ENCODE assay signal across 25 mouse cellular contexts in genomic region chr8:106991393-106991792, GRCm38 (mm10). TPM values are rescaled to one million over a fixed set of nuclear protein-coding genes. Genes with fewer than 3 reads are reported as not detected.
DNase-seq lines count a peak whose midpoint lies in the region; ATAC-seq and TF ChIP-seq lines count a peak whose summit lies in the region.
"Had no signal": no experiment of that assay in that cellular context is flagged by ENCODE, and none has a peak within 500 bp of the region (broad histone marks: within the 10 kb centered on the region; RNA-seq: fewer than 3 reads in every experiment).

No protein-coding gene starts in this region.

- no peak overlapping the region for H3K4me2 ChIP-seq in forebrain, embryonic 13.5 days
- H3K4me2 ChIP-seq: embryonic facial prominence, embryonic 15.5 days; hindbrain, embryonic 12.5 days had no signal

- no peak for TF ChIP-seq CTCF in layer of hippocampus, adult 2 months (conservative IDR thresholded peaks at IDR 0.05)

- DNase-seq in frontal cortex, postnatal 25 days (ENCODE audit: low spot score in 2 of 2): no peak
- peak in 1 of 2 experiments; percentile 51 for DNase-seq in layer of hippocampus, adult 2 months (ENCODE audit: low spot score in 2 of 2)
- no peak for DNase-seq in layer of hippocampus, postnatal 14 days (ENCODE audit: low spot score in 2 of 2)
- DNase-seq in right cerebral cortex, adult 18-20 months: peak; percentile 57
- DNase-seq in right cerebral cortex, postnatal 14 days: no peak
- DNase-seq: adrenal gland, adult 8-10 months; adrenal gland, postnatal 36 days; B cell, adult 2 months; cerebellum, adult 11 months; cerebellum, adult 8-10 months; cerebellum, postnatal 14 days; embryo, embryonic 11 days; gastrocnemius, adult 2 months; gastrocnemius, postnatal 25 days; heart, postnatal 10 days; heart, postnatal 4 days had no signal

- H3K9ac ChIP-seq in forebrain, embryonic 13.5 days: no peak overlapping the region
- H3K9ac ChIP-seq: embryonic facial prominence, embryonic 15.5 days; hindbrain, embryonic 12.5 days had no signal

- no peaks in the 10 kb centered on the region for H3K27me3 ChIP-seq in forebrain, embryonic 13.5 days
- H3K27me3 ChIP-seq: embryonic facial prominence, embryonic 15.5 days; hindbrain, embryonic 12.5 days had no signal

- H3K4me3 ChIP-seq in layer of hippocampus, adult 2 months: no peak overlapping the region
- no peak overlapping the region for H3K4me3 ChIP-seq in forebrain, embryonic 13.5 days
- H3K4me3 ChIP-seq: embryonic facial prominence, embryonic 15.5 days; gastrocnemius, adult 2 months; heart, embryonic 10.5 days; hindbrain, embryonic 12.5 days had no signal

- H3K27ac ChIP-seq in layer of hippocampus, adult 2 months: peak overlapping the region; percentile 19; the same call in 1 of the 2 replicates
- no peak overlapping the region for H3K27ac ChIP-seq in forebrain, embryonic 13.5 days
- H3K27ac ChIP-seq: embryonic facial prominence, embryonic 15.5 days; gastrocnemius, adult 2 months; heart, embryonic 10.5 days; hindbrain, embryonic 12.5 days had no signal

- WGBS in forebrain, embryonic 13.5 days: 97% methylated on average over 7 of the region's 7 CpGs

- ATAC-seq in frontal cortex, adult (ENCODE audit: low TSS enrichment): peak; percentile 87
- ATAC-seq in forebrain, embryonic 13.5 days: no peak
- ATAC-seq: CD4-positive, CD25-positive, alpha-beta regulatory T cell, adult 4 months; forebrain, embryonic 16.5 days; hindbrain, embryonic 16.5 days had no signal

- 0 out of 2 replicates have a peak, but pooled peaks cover 8% of the 10 kb centered on the region for H3K36me3 ChIP-seq in forebrain, embryonic 13.5 days (ENCODE audit: poor library complexity, severe bottlenecking)

- H3K9me3 ChIP-seq in forebrain, embryonic 13.5 days (replicated peaks): no peaks in the 10 kb centered on the region
- H3K9me3 ChIP-seq: embryonic facial prominence, embryonic 15.5 days; G1E; heart, embryonic 10.5 days; hindbrain, embryonic 12.5 days had no signal

- no peaks in the 10 kb centered on the region for H3K4me1 ChIP-seq in forebrain, embryonic 13.5 days
- H3K4me1 ChIP-seq: embryonic facial prominence, embryonic 15.5 days; heart, embryonic 10.5 days; hindbrain, embryonic 12.5 days had no signal

RNA-seq across cellular contexts. Expression of gene Vps4a, which starts 39.6 kb away (rescaled TPM):
- 100 to 1,000 TPM; 112 to 116 TPM for total RNA-seq in layer of hippocampus, adult 2 months (2021)
- total RNA-seq in layer of hippocampus, postnatal 14 days (2021): 100 to 1,000 TPM; 110 to 113 TPM
- 113 TPM in 2 replicates for polyA plus RNA-seq in forebrain, embryonic 13.5 days (2015; fragmentation: Nextera tagmentation; extraction: Ambion mirVana)

RNA-seq across cellular contexts. Expression of gene Sntb2, which starts 55.8 kb away (rescaled TPM):
- total RNA-seq in layer of hippocampus, adult 2 months (2021): 10 to 100 TPM; 24.8 to 24.9 TPM
- 10 to 100 TPM; 11.9 to 13.0 TPM for total RNA-seq in layer of hippocampus, postnatal 14 days (2021)
- polyA plus RNA-seq in forebrain, embryonic 13.5 days (2015; fragmentation: Nextera tagmentation; extraction: Ambion mirVana): 3.6 and 4.1 TPM in 2 replicates

RNA-seq across cellular contexts. Expression of gene Pdf, which starts 57.0 kb away (rescaled TPM):
- total RNA-seq in layer of hippocampus, adult 2 months (2021): 10 to 100 TPM; 25.2 to 26.1 TPM
- total RNA-seq in layer of hippocampus, postnatal 14 days (2021): 10 to 100 TPM; 24.6 to 24.9 TPM
- polyA plus RNA-seq in forebrain, embryonic 13.5 days (2015; fragmentation: Nextera tagmentation; extraction: Ambion mirVana): 32.0 and 36.7 TPM in 2 replicates
